Mouse (Mus musculus) spleen, postnatal 10 days (tissue): ENCODE measurements around the gene Nsun4.

Experiments
- DNase-seq, 2 experiments: peaks; one replicate each; pipeline ENCODE4 v3.0.0; 2021 to 2022; ENCODE audit warnings: low spot score in 2 of 2

Gene Nsun4

DNA sequence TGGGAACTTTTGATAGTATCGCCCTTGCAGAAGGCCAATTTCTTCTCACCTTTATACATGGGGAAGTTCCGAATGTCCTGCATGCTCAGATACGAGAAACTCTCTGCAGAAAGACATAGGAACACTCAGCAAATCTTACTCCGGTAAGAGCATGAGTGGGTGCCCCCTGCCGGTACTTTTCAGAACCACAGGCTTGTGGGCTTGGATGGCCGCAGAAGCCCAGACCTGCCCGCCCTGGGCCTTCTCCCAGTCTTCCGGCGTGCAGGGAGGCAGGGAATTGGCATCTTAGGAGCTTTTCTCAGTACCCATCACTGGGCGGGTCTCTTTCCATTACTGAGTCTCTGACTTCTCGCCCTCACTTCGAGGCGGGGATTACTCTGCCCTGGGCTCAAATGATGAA is 69.6 kb downstream of the Nsun4 start:
- peak; percentile 54 to 83 for DNase-seq
